Mouse (Mus musculus): ENCODE data around the gene Twnk. TPM values are rescaled to one million over a fixed set of nuclear protein-coding genes. Genes with fewer than 3 reads are reported as not detected.

Twnk gene
- 9.9 TPM for polyA plus RNA-seq (2017; shearing (Covaris generic))

GRCm38 (mm10) chr19:45005444-45005843 is at the start of gene Twnk:
Gene Twnk, plus strand, starts transcription at chr19:45005663.

DNA sequence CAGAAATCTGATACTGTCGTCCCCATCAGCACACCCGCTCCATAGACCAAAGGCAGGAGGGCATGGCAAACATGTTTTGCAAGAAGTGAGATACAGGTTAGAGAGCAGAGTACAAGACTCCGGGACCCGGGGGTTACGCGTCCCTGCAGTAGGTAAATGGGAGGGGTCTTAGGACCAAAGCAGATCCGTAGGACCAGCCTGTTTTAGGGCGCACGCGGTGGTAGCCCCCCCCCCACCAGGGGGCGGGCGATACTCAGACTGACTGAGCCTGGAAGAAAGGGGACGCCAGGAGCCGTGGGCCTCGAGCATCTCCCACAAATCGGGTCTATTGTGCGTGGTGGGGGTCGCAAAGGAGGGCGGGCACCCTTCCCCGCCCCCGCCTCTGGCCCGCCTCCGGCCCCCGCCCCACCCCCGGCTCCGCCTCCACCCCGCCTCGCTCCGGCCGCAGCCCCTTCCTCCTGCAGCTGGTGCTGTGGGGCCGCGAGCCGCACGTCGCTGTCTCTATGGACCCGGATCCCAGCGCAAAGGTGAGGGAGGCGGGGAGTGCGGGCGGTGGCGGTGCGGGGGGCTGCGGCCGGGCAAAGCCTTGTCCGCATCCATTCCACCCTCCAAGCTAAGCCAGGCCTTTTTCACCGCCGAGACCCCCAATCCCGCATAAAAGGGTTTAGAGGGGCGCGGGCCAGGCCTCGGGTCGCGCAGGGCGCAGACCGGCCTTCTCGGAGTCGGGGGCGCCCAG is 16.5 kb upstream of the Twnk start, which contains the start of gene Sema4g:
Sema4g (plus strand) TSS at position 271 of the 736 bp plus-strand sequence.

DNA sequence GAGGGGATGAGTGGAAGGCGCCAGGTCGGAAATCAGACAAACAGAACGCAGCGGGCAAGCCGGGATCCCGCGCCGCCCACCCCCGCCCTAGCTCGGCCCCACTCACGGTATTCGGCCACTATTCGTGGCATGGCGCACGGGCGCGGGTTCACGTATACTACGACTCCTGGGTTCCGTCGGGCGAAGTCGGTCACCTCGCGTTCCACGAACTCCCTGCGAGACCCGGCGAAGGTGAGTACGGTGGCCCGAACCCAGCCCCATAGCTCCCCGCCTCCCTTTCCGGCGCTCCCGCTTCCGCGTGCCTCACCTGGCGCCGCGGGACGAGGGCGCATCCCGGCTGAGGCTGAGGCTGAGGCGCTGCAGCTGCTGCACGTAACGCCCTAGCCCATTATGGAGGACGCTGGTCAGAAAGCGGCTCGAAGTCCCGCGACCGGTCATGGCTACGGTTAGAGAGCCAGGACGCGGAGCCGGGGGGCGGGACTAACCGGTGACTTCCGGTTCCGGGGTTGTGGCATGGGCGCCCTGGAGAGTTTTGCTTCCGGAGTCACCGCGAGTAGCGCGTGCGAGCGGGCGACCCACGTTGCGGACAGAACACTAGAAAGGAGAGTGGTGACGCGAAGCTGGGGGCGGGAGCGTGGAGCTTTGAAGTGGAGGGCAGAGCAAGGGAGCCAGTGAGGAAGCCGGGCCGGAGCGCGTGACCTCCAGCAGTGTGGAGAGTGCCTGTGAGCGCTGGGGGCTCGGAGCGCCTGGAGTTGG is 672 bp downstream of the Twnk start, which contains the start of gene Mrpl43:
Mrpl43 (minus strand) TSS at position 486 of the 756 bp plus-strand sequence.

GRCm38 (mm10) chr19:45014335-45014971 is 9.0 kb downstream of the Twnk start, which contains the start of gene Lzts2:
Gene Lzts2, plus strand, starts transcription at chr19:45014414.

DNA sequence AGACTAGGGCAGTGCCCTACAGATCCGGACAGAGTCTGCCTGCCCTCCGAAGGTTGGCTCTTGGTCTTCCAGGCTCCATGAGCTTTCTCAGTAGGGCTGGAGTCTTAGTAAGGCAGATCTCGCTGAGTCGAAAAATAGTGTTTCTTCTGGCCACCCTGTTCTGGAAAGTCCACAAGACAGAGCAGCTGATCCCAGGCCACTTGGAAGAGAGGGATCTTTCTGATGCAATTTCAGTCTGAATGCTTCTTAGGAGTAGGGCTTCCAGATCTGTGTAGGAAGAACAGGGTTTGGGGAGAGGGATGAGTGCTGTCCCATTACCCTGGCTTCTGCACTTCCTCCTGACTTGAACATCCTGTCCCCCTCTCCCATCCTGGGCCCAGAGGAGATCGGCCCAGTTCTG is 40.2 kb downstream of the Twnk start, which contains the start of gene Pdzd7:
Pdzd7 (minus strand) TSS at position 67 of the 400 bp plus-strand sequence.

GRCm38 (mm10) chr19:45047417-45047934 is 42.0 kb downstream of the Twnk start, which contains the start of gene Sfxn3:
Gene Sfxn3, plus strand, starts transcription at chr19:45047503.

Other genes starting within 250 kb of the Twnk start
- gene Pax2, start 249.6 kb upstream of the Twnk start, polyA plus RNA-seq (2017; shearing (Covaris generic)) = not detected
- gene Slf2, start 74.5 kb upstream of the Twnk start, polyA plus RNA-seq (2017; shearing (Covaris generic)) = 49.9 TPM
- not detected for gene Sema4g, start 16.6 kb upstream of the Twnk start, polyA plus RNA-seq (2017; shearing (Covaris generic))
- gene Mrpl43, start 779 bp downstream of the Twnk start, polyA plus RNA-seq (2017; shearing (Covaris generic)) = 52.8 TPM
- 3.7 TPM for gene Lzts2, start 8.8 kb downstream of the Twnk start, polyA plus RNA-seq (2017; shearing (Covaris generic))
- not detected for gene Pdzd7, start 40.1 kb downstream of the Twnk start, polyA plus RNA-seq (2017; shearing (Covaris generic))
- 58.2 TPM for gene Sfxn3, start 41.8 kb downstream of the Twnk start, polyA plus RNA-seq (2017; shearing (Covaris generic))
- 0.42 TPM for gene Kazald1, start 69.6 kb downstream of the Twnk start, polyA plus RNA-seq (2017; shearing (Covaris generic))
- not detected for gene Tlx1, start 145.0 kb downstream of the Twnk start, polyA plus RNA-seq (2017; shearing (Covaris generic))
- gene Lbx1, start 230.1 kb downstream of the Twnk start, polyA plus RNA-seq (2017; shearing (Covaris generic)) = not detected

All from naive thymus-derived CD4-positive, alpha-beta T cell, adult 5 months (primary cell).